Mouse (Mus musculus) ovary, postnatal 36 days (tissue): ENCODE measurements around the gene Camk1g.
A peak's percentile ranks its signal among the peaks of the same experiment; 100 is the strongest.

ENCODE experiments used
- DNase-seq: peaks from one replicate; pipeline ENCODE4 v3.0.0; 2022; ENCODE audit warnings: low spot score, mixed read lengths

Camk1g gene

GRCm38 (mm10) chr1:193332018-193332417 is 38.1 kb downstream of the Camk1g start:
- no peak for DNase-seq

- no peak for DNase-seq
Observed at GRCm38 (mm10) chr1:193330626-193331025, 39.5 kb downstream of the Camk1g start.

- DNase-seq: peak; percentile 61
Observed at GRCm38 (mm10) chr1:193330172-193330571, 39.9 kb downstream of the Camk1g start.

- no peak for DNase-seq
Observed at GRCm38 (mm10) chr1:193329557-193329956, 40.5 kb downstream of the Camk1g start.

- DNase-seq: no peak
Observed at GRCm38 (mm10) chr1:193327686-193328085, 42.4 kb downstream of the Camk1g start.

GRCm38 (mm10) chr1:193327216-193327615 is 42.9 kb downstream of the Camk1g start:
- no peak for DNase-seq

GRCm38 (mm10) chr1:193326456-193327145 is 43.5 kb downstream of the Camk1g start:
- DNase-seq: no peak

GRCm38 (mm10) chr1:193325891-193326290 is 44.2 kb downstream of the Camk1g start:
- DNase-seq: no peak

- DNase-seq: no peak
Observed at GRCm38 (mm10) chr1:193324224-193324623, 45.9 kb downstream of the Camk1g start.

GRCm38 (mm10) chr1:193323686-193324085 is 46.4 kb downstream of the Camk1g start:
- no peak for DNase-seq

GRCm38 (mm10) chr1:193320398-193320797 is 49.7 kb downstream of the Camk1g start:
- DNase-seq: no peak

GRCm38 (mm10) chr1:193319721-193320120 is 50.4 kb downstream of the Camk1g start:
- DNase-seq: no peak

GRCm38 (mm10) chr1:193317159-193317559 is 52.9 kb downstream of the Camk1g start:
- peak; percentile 47 for DNase-seq

GRCm38 (mm10) chr1:193316358-193316750 is 53.7 kb downstream of the Camk1g start:
- DNase-seq: no peak

GRCm38 (mm10) chr1:193315705-193316357 is 54.3 kb downstream of the Camk1g start:
- peak; percentile 73 for DNase-seq

- no peak for DNase-seq
Observed at GRCm38 (mm10) chr1:193311596-193311995, 58.5 kb downstream of the Camk1g start.

GRCm38 (mm10) chr1:193310519-193311085 is 59.5 kb downstream of the Camk1g start:
- DNase-seq: no peak

- no peak for DNase-seq
Observed at GRCm38 (mm10) chr1:193309785-193310518, 60.1 kb downstream of the Camk1g start.

- DNase-seq: no peak
Observed at GRCm38 (mm10) chr1:193306832-193307231, 63.3 kb downstream of the Camk1g start.

- no peak for DNase-seq
Observed at GRCm38 (mm10) chr1:193305386-193305785, 64.7 kb downstream of the Camk1g start.

GRCm38 (mm10) chr1:193303096-193303495 is 67.0 kb downstream of the Camk1g start:
- no peak for DNase-seq

- DNase-seq: no peak
Observed at GRCm38 (mm10) chr1:193302093-193302405, 68.0 kb downstream of the Camk1g start.
